In the genomic region with DNA sequence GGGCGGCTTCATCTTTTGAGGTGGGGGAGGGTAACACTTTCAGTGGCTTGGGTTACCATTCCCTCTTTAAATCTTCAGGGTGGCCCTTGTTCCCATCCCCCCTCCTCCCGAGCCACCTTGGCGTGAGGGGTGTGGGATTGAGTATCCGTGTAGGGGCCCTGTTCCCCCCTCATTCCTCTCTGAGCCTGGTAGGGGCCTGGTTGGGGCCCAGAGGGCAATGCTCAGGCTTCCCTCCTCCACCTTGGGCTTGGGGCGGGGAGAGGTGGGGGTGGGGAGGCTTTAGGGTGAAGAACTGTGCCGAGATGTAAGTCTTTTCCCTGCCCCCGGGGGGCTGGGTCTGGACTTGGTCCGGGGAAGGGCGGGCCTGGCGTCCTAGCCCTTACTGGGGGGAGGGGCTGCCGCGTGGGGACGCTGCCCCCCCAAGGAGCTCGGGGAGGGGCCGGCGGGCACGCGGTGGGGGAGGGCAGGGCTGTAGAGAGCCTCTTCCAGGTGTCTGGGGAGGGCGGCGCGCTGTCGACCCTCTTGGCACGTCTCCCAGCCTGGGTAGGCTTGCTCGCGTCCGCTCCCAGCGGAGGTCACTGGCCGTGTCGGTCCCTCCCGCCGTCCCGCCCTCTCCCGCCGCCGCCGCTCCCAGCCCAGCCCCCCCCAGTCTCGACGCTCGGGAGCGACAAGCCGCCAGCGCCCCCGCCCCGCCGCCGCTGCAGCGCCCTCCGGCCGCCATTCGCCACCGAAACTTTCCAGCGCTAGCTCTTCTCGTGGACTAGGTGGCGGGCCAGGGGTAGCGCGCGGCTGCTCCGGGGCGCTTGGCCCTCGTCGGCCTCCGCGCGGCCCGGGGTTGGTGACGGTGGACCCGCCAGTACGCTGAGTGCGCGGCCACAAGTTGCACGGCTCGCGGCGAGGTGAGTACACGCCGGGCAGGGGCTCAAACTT, we compare ENCODE assay signal across 7 mouse cellular contexts. TPM values are rescaled to one million over a fixed set of nuclear protein-coding genes. Genes with fewer than 3 reads are reported as not detected.
DNase-seq lines count a peak whose midpoint lies in the region; ATAC-seq and TF ChIP-seq lines count a peak whose summit lies in the region.

A gene (plus strand): TSS at position 643 of the 930 bp plus-strand sequence.

- H3K4me1 ChIP-seq in limb, embryonic 13.5 days: peaks cover 16% of the 10 kb centered on the region
- H3K4me1 ChIP-seq in midbrain, embryonic 15.5 days: peaks cover 10% of the 10 kb centered on the region
- peaks cover 3% of the 10 kb centered on the region for H3K4me1 ChIP-seq in spleen, adult 2 months (ENCODE audit: control insufficient read depth, insufficient read depth, insufficient read length)

- no peaks in the 10 kb centered on the region for H3K36me3 ChIP-seq in limb, embryonic 13.5 days
- H3K36me3 ChIP-seq in midbrain, embryonic 15.5 days (replicated peaks): no peaks in the 10 kb centered on the region
- H3K36me3 ChIP-seq in spleen, adult 2 months (ENCODE audit: control insufficient read depth, insufficient read depth, low read length): no peaks in the 10 kb centered on the region

- H3K27ac ChIP-seq in limb, embryonic 13.5 days: peak within 1 kb of the TSS; percentile 96
- H3K27ac ChIP-seq in midbrain, embryonic 15.5 days: peak within 1 kb of the TSS; percentile 93
- H3K27ac ChIP-seq in spleen, adult 2 months (ENCODE audit: insufficient read depth, low read length): peak within 1 kb of the TSS; percentile 92

- H3K4me3 ChIP-seq in limb, embryonic 13.5 days: peak within 1 kb of the TSS; percentile 63
- H3K4me3 ChIP-seq in midbrain, embryonic 15.5 days: peak within 1 kb of the TSS; percentile 64
- H3K4me3 ChIP-seq in spleen, adult 2 months (ENCODE audit: extremely low read depth, insufficient read depth, insufficient read length): peak within 1 kb of the TSS; percentile 83

- WGBS in limb, embryonic 13.5 days: 14% methylated on average over 25 of the region's 76 CpGs
- 27% methylated on average over 59 of the region's 76 CpGs for WGBS in midbrain, embryonic 15.5 days
- WGBS in spleen, adult 2 months: 36% methylated on average over 43 of the region's 76 CpGs

- no peaks in the 10 kb centered on the region for H3K27me3 ChIP-seq in limb, embryonic 13.5 days
- no peaks in the 10 kb centered on the region for H3K27me3 ChIP-seq in midbrain, embryonic 15.5 days (replicated peaks)
- no peaks in the 10 kb centered on the region for H3K27me3 ChIP-seq in spleen, adult 2 months (ENCODE audit: control insufficient read depth, insufficient read depth, low read length)

- TF ChIP-seq POLR2A in spleen, adult 2 months (IDR thresholded peaks at IDR 0.05; ENCODE audit: low read depth, low read length): no peak

- no peak for TF ChIP-seq CTCF in spleen, adult 2 months (IDR thresholded peaks at IDR 0.05; ENCODE audit: extremely low read depth, insufficient read depth, insufficient read length, insufficient replicate concordance)

- peak; percentile 50 for DNase-seq in adrenal gland, adult 8-10 months
- peak; percentile 62 for DNase-seq in embryo, embryonic 11.5 days (ENCODE audit: low read depth, low spot score)
- peak; percentile 77 for DNase-seq in kidney, adult 11 months
- DNase-seq in spleen, adult 2 months (ENCODE audit: low read depth in 1 of 2, low spot score in 2 of 2): peak in 1 of 2 experiments; percentile 39

- H3K9ac ChIP-seq in limb, embryonic 13.5 days: peak within 1 kb of the TSS; percentile 89
- peak within 1 kb of the TSS; percentile 67 for H3K9ac ChIP-seq in midbrain, embryonic 15.5 days

- H3K9me3 ChIP-seq in limb, embryonic 13.5 days: no peaks in the 10 kb centered on the region
- H3K9me3 ChIP-seq in midbrain, embryonic 15.5 days: no peaks in the 10 kb centered on the region

- peak; percentile 47 for ATAC-seq in granulocyte monocyte progenitor cell, adult 5-6 weeks (replicated peaks; ENCODE audit: poor library complexity, severe bottlenecking)
- ATAC-seq in limb, embryonic 13.5 days (ENCODE audit: low FRiP score, low read depth): peak; percentile 78
- ATAC-seq in midbrain, embryonic 15.5 days (replicated peaks): peak; percentile 69

- H3K4me2 ChIP-seq in limb, embryonic 13.5 days (replicated peaks): peak within 1 kb of the TSS; percentile 62
- peak within 1 kb of the TSS; percentile 62 for H3K4me2 ChIP-seq in midbrain, embryonic 15.5 days

RNA-seq across cellular contexts. Expression of the gene that starts here (rescaled TPM):
- 10 to 100 TPM; 72.6 to 92.8 (median 88.8) TPM for total RNA-seq in adrenal gland, adult 8-10 months (2022)
- total RNA-seq in granulocyte monocyte progenitor cell, adult 5-6 weeks (2014; fragmentation: Nextera tagmentation): 38.5 and 41.5 TPM in 2 replicates
- 33.1 and 37.9 TPM in 2 replicates for total RNA-seq in granulocyte monocyte progenitor cell, adult 5-6 weeks (2017)
- 83.3 and 84.0 TPM in 2 replicates for polyA plus RNA-seq in limb, embryonic 13.5 days (2015; fragmentation: Nextera tagmentation; extraction: Ambion mirVana)
- polyA plus RNA-seq in midbrain, embryonic 15.5 days (2015; fragmentation: Nextera tagmentation; extraction: Ambion mirVana): 48.2 and 48.8 TPM in 2 replicates
- polyA plus RNA-seq in spleen, adult 2 months (2012; rRNA removed): 8.0 and 8.3 TPM in 2 replicates
